Mouse (Mus musculus) lung, embryonic 14.5 days (tissue): ENCODE measurements around the gene Mob3c. TPM values are rescaled to one million over a fixed set of nuclear protein-coding genes. Genes with fewer than 3 reads are reported as not detected.
A peak's percentile ranks its signal among the peaks of the same experiment; 100 is the strongest.

Source experiments
- ATAC-seq: fragments of 200-750 bp; cut with Nextera tagmentation; 2 replicates; pipeline ENCODE4 v1.8.0; 2017; ENCODE audit warnings: mild to moderate bottlenecking, moderate TSS enrichment, moderate library complexity; ENCODE audit not compliant: insufficient read depth
- DNase-seq: peaks from one replicate; pipeline ENCODE4 v3.0.0-alpha.2; 2015
- H3K27ac ChIP-seq: fragments of 300-500 bp; sonication (generic); 2 replicates; pipeline ENCODE4 v1.5.1; 2014; ENCODE audit warnings: low read depth, mild to moderate bottlenecking, moderate library complexity
- H3K27me3 ChIP-seq: fragments of 300-500 bp; sonication (generic); 2 replicates; pipeline ENCODE4 v1.6.1; 2014; ENCODE audit warnings: low read length, control low read depth; ENCODE audit not compliant: insufficient read depth
- H3K36me3 ChIP-seq: fragments of 300-500 bp; sonication (generic); 2 replicates; pipeline ENCODE4 v1.6.1; 2014; ENCODE audit warnings: control low read depth; ENCODE audit not compliant: insufficient read depth
- H3K4me1 ChIP-seq: fragments of 300-500 bp; sonication (generic); 2 replicates; pipeline ENCODE4 v1.6.1; 2014; ENCODE audit warnings: antibody characterized with exemption, control low read depth; ENCODE audit not compliant: insufficient read depth
- H3K4me2 ChIP-seq: fragments of 300-500 bp; sonication (generic); 2 replicates; pipeline ENCODE4 v1.6.1; 2014; ENCODE audit warnings: mild to moderate bottlenecking
- H3K4me3 ChIP-seq: fragments of 300-500 bp; sonication (generic); 2 replicates; pipeline ENCODE4 v1.5.1; 2014; ENCODE audit warnings: low read depth, low read length
- H3K9ac ChIP-seq: fragments of 300-500 bp; sonication (generic); 2 replicates; pipeline ENCODE4 v1.6.1; 2014
- H3K9me3 ChIP-seq: fragments of 300-500 bp; sonication (generic); 2 replicates; pipeline ENCODE4 v1.6.1; 2016; ENCODE audit warnings: low read depth, low read length, control low read depth
- CTCF ChIP-seq: IDR thresholded peaks from 2 replicates; pipeline ENCODE4 v1.5.1; 2016; ENCODE audit warnings: antibody characterized with exemption, low read depth
- WGBS: fragments of 180-500 bp; shearing (Covaris S2); extraction: QIAGEN DNeasy Blood & Tissue Kit; methylation state at CpG from one replicate; pipeline ENCODE4 v1.1.7; 2014; 5-methylcytosine and 5-hydroxymethylcytosine counted together
- polyA plus RNA-seq: library from polyadenylated mRNA; unstranded; fragments of >200 nt; fragmentation: Nextera tagmentation; extraction: Ambion mirVana; gene quantifications from 2 replicates; pipeline ENCODE4 v1.2.1, GENCODE M21; 2014

Mob3c gene
- polyA plus RNA-seq, 1 experiment from 2014 or later, result 9.6 TPM

DNA sequence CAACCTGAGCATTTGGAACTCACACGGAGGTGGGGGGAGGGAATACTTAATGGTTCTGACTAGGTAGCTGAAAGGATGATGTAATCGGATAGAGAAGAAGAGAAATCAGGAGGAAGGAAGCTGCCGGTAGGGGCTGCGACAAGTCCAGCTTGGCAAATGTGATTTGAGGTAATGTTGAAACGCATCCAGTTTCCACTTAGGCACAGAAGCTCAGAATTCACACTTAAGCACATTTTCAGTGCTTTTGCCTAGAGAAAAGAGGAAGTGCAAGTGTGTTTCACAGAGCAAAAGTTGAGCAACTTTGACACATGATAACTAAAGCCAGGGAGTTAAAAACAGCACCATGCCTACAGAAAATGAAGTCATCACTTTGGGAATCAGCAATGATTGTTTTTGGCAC, 19.5 kb downstream of the Mob3c start:
- no peak for ATAC-seq
- 40% methylated on average over 5 of the region's 5 CpGs for WGBS
- Histone ChIP-seq H3K4me1 (peaks cover 4% of the 10 kb centered on the region; the same call in 1 of the 2 replicates), H3K27ac (no peak overlapping the region), H3K9me3 (no peaks in the 10 kb centered on the region), H3K4me2 (no peak overlapping the region), H3K36me3 (peaks cover 10% of the 10 kb centered on the region), H3K9ac (no peak overlapping the region), H3K4me3 (no peak overlapping the region), H3K27me3 (no peaks in the 10 kb centered on the region)
- TF ChIP-seq CTCF, result no peak
- no peak for DNase-seq

DNA sequence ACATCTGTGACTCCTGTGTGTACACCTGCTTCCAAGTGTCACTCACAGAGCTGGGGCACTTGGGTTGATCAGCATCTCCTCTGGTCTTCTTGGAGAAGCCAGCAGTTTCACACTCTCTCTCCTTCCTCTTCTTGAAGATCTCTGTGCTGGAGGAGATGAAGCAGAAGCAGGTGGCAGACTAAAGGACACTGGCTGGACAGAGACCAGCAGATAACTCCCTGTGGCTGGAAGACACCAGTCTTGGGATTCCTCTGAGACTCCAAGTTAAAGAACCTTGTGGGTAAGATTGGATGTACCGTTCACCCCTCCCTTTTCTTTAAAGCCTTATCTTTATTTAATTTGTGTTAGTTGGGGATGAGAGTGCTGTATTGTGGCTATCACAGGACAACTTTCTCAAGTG, 20.2 kb downstream of the Mob3c start:
- no peaks in the 10 kb centered on the region for H3K27me3 ChIP-seq
- no peak for ATAC-seq
- peaks cover 10% of the 10 kb centered on the region for H3K36me3 ChIP-seq
- H3K4me2 ChIP-seq, result no peak overlapping the region
- no peak for TF ChIP-seq CTCF
- H3K4me3 ChIP-seq, result no peak overlapping the region
- H3K4me1 ChIP-seq, result peaks cover 4% of the 10 kb centered on the region; the same call in 1 of the 2 replicates
- no peak for DNase-seq
- no peak overlapping the region for H3K9ac ChIP-seq
- WGBS, result 90% methylated on average over 1 of the region's 1 CpGs
- H3K9me3 ChIP-seq, result no peaks in the 10 kb centered on the region
- H3K27ac ChIP-seq, result no peak overlapping the region

GRCm38 (mm10) chr4:115848990-115849677, 21.2 kb downstream of the Mob3c start:
- no peak overlapping the region for H3K4me3 ChIP-seq
- peak overlapping the region; percentile 30; the same call in 1 of the 2 replicates for H3K27ac ChIP-seq
- WGBS, result 41% methylated on average over 8 of the region's 8 CpGs
- H3K9me3 ChIP-seq, result no peaks in the 10 kb centered on the region
- no peaks in the 10 kb centered on the region for H3K27me3 ChIP-seq
- no peak for DNase-seq
- TF ChIP-seq CTCF, result no peak
- no peak overlapping the region for H3K4me2 ChIP-seq
- peak; percentile 79; the same call in 1 of the 2 replicates for ATAC-seq
- no peak overlapping the region for H3K9ac ChIP-seq
- peaks cover 12% of the 10 kb centered on the region for H3K36me3 ChIP-seq
- peaks cover 4% of the 10 kb centered on the region; the same call in 1 of the 2 replicates for H3K4me1 ChIP-seq

GRCm38 (mm10) chr4:115850111-115850510, 22.2 kb downstream of the Mob3c start:
- H3K27ac ChIP-seq, result no peak overlapping the region

GRCm38 (mm10) chr4:115850631-115851030, 22.7 kb downstream of the Mob3c start:
- no peaks in the 10 kb centered on the region for H3K27me3 ChIP-seq
- H3K4me3 ChIP-seq, result no peak overlapping the region
- 26% methylated on average over 2 of the region's 2 CpGs for whole genome bisulfite sequencing
- no peak overlapping the region for H3K27ac ChIP-seq
- H3K4me2 ChIP-seq, result no peak overlapping the region
- no peak overlapping the region for H3K9ac ChIP-seq
- no peak for TF ChIP-seq CTCF
- no peak for ATAC-seq
- H3K4me1 ChIP-seq, result peaks cover 4% of the 10 kb centered on the region; the same call in 1 of the 2 replicates
- peaks cover 13% of the 10 kb centered on the region for H3K36me3 ChIP-seq
- DNase-seq, result no peak
- no peaks in the 10 kb centered on the region for H3K9me3 ChIP-seq

More at GRCm38 (mm10) chr4:115850111-115850510, 22.2 kb downstream of the Mob3c start:
- no peak overlapping the region for H3K9ac ChIP-seq
- H3K9me3 ChIP-seq, result no peaks in the 10 kb centered on the region
- no peak overlapping the region for H3K4me3 ChIP-seq
- H3K4me1 ChIP-seq, result peaks cover 4% of the 10 kb centered on the region; the same call in 1 of the 2 replicates
- ATAC-seq, result no peak
- H3K27me3 ChIP-seq, result no peaks in the 10 kb centered on the region
- no peak overlapping the region for H3K4me2 ChIP-seq
- WGBS, result 67% methylated on average over 2 of the region's 2 CpGs
- H3K36me3 ChIP-seq, result peaks cover 12% of the 10 kb centered on the region
- DNase-seq, result no peak
- TF ChIP-seq CTCF, result no peak

GRCm38 (mm10) chr4:115851569-115851968, 23.7 kb downstream of the Mob3c start:
- DNase-seq (peak; percentile 34), ATAC-seq (peak; percentile 57; the same call in 1 of the 2 replicates)
- no peak overlapping the region for H3K4me3 ChIP-seq
- peaks cover 4% of the 10 kb centered on the region; the same call in 1 of the 2 replicates for H3K4me1 ChIP-seq
- WGBS, result 76% methylated on average over 6 of the region's 6 CpGs
- no peak overlapping the region for H3K4me2 ChIP-seq
- H3K9ac ChIP-seq, result no peak overlapping the region
- no peaks in the 10 kb centered on the region for H3K27me3 ChIP-seq
- no peak overlapping the region for H3K27ac ChIP-seq
- no peaks in the 10 kb centered on the region for H3K9me3 ChIP-seq
- TF ChIP-seq CTCF, result no peak
- H3K36me3 ChIP-seq, result peaks cover 14% of the 10 kb centered on the region

- WGBS, result 47% methylated on average over 6 of the region's 6 CpGs
- H3K9me3 ChIP-seq, result no peaks in the 10 kb centered on the region
- H3K27me3 ChIP-seq, result no peaks in the 10 kb centered on the region
- H3K4me3 ChIP-seq, result no peak overlapping the region
- DNase-seq (no peak), ATAC-seq (no peak)
- no peak for TF ChIP-seq CTCF
- H3K4me1 ChIP-seq, result no peaks in the 10 kb centered on the region
- no peak overlapping the region for H3K9ac ChIP-seq
- H3K4me2 ChIP-seq, result no peak overlapping the region
- no peak overlapping the region for H3K27ac ChIP-seq
- H3K36me3 ChIP-seq, result peaks cover 14% of the 10 kb centered on the region
Measured at GRCm38 (mm10) chr4:115855100-115855499, 27.2 kb downstream of the Mob3c start.
